Mouse (Mus musculus) ES-E14 (cell line): Measurements from ENCODE around the gene Grin2b. TPM values are rescaled to one million over a fixed set of nuclear protein-coding genes. Genes with fewer than 3 reads are reported as not detected.

Experiments
- DNase-seq: peaks from one replicate; pipeline ENCODE4 v3.0.0-alpha.2; 2013; ENCODE audit warnings: low read depth, low spot score
- H3K27ac ChIP-seq: 2 replicates; pipeline ENCODE4 v1.5.1; 2012; ENCODE audit warnings: low read depth, mild to moderate bottlenecking, low read length, moderate library complexity, mixed read lengths; ENCODE audit not compliant: poor library complexity, insufficient read depth, severe bottlenecking
- H3K36me3 ChIP-seq: 2 replicates; pipeline ENCODE4 v1.6.1; 2012; ENCODE audit warnings: mild to moderate bottlenecking, low read length, moderate library complexity, mixed read lengths; ENCODE audit not compliant: control insufficient read depth, poor library complexity, insufficient read depth, severe bottlenecking
- H3K4me1 ChIP-seq, 2 experiments: fragments of 150-350 bp in 1 of 2; sonication (generic) in 1 of 2; 2 replicates each; pipeline ENCODE4 v1.6.1; 2012; ENCODE audit warnings: low read length in 2 of 2, mild to moderate bottlenecking in 1 of 2, mixed read lengths in 1 of 2; ENCODE audit not compliant: control insufficient read depth in 2 of 2, insufficient read depth in 2 of 2, poor library complexity in 1 of 2
- H3K4me3 ChIP-seq, 2 experiments: fragments of 150-350 bp in 1 of 2; sonication (generic) in 1 of 2; 2 replicates each; pipeline ENCODE4 v1.5.1; 2012; ENCODE audit warnings: low read length in 2 of 2, low read depth in 1 of 2, mild to moderate bottlenecking in 1 of 2, mixed read lengths in 1 of 2; ENCODE audit not compliant: insufficient read depth in 1 of 2, poor library complexity in 1 of 2, severe bottlenecking in 1 of 2
- H3K9ac ChIP-seq: 2 replicates; pipeline ENCODE4 v1.6.1; 2012; ENCODE audit warnings: low read depth, mild to moderate bottlenecking, low read length, mixed read lengths; ENCODE audit not compliant: poor library complexity, insufficient read depth, severe bottlenecking
- H3K9me3 ChIP-seq: fragments of 150-350 bp; sonication (generic); 2 replicates; pipeline ENCODE4 v1.6.1; 2012; ENCODE audit warnings: low read depth, mild to moderate bottlenecking, low read length; ENCODE audit not compliant: control insufficient read depth, insufficient read depth
- CHD2 ChIP-seq: IDR thresholded peaks from 2 replicates; pipeline ENCODE4 v1.6.1; 2014; ENCODE audit warnings: mild to moderate bottlenecking, low read depth, low read length, inconsistent platforms
- HCFC1 ChIP-seq: IDR thresholded peaks from 2 replicates; pipeline ENCODE4 v1.6.1; 2012; ENCODE audit warnings: low read length, inconsistent platforms, borderline replicate concordance; ENCODE audit not compliant: insufficient read depth
- MAFK ChIP-seq: IDR thresholded peaks from 2 replicates; pipeline ENCODE4 v1.6.1; 2014; ENCODE audit warnings: mild to moderate bottlenecking, low read depth, low read length, inconsistent platforms; ENCODE audit not compliant: insufficient read depth
- ZC3H11A ChIP-seq: IDR thresholded peaks from 2 replicates; pipeline ENCODE4 v1.6.1; 2012; ENCODE audit warnings: low read depth, mild to moderate bottlenecking, inconsistent platforms, low read length, borderline replicate concordance
- ZNF384 ChIP-seq: IDR thresholded peaks from 2 replicates; pipeline ENCODE4 v1.6.1; 2012; ENCODE audit warnings: low read depth, low read length, inconsistent platforms
- in situ Hi-C, 2 experiments: fragments of 600-800 bp; cut with MboI; formaldehyde crosslinking; loops; one replicate each; pipeline ENCODE4 v1.15.1; 2025; ENCODE audit warnings: low sequenced_read_pairs in 2 of 2, inconsistent platforms in 1 of 2; ENCODE audit not compliant: unreplicated experiment in 2 of 2
- total RNA-seq: library from RNA; depleted of rRNA; stranded (reverse); fragments of 300-350 nt; gene quantifications from 2 replicates; pipeline ENCODE4 v1.2.3, GENCODE M21; 2012

Gene Grin2b
- total RNA-seq, 1 experiment: 1.2 TPM

DNA sequence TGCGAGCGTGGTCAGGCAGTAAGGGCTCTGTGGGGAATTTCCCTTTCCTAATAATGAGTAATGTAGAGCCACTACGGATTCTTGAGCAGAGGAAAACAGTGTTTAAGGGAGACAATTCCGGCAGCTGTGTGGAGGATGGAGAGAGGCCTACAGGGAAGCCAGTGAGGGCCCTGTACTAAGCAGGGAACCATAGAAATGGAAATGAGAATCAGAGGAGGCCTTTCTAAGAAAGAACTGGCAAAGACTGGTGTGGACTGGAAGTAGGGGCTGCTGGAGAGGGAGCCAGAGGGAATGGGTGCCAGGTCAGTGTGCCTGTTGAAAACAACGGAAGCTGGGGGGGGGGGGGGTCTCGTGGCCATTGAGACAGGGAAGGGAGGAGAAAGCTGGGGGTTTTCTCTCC, 23.2 kb downstream of the Grin2b start:
- H3K36me3 ChIP-seq: no peaks in the 10 kb centered on the region
- H3K4me1 ChIP-seq: peaks cover 0 to 3% of the 10 kb centered on the region in 2 experiments; a peak in 2 of 4 replicates
- TF ChIP-seq MAFK: no peak
- TF ChIP-seq ZNF384: no peak
- no peak for TF ChIP-seq CHD2
- no peak for TF ChIP-seq HCFC1
- no peak for TF ChIP-seq ZC3H11A
- H3K9ac ChIP-seq: no peak overlapping the region
- 0 out of 2 replicates have a peak overlapping the region, but pooled peaks have one; percentile 18 for H3K27ac ChIP-seq
- peak; percentile 56 for DNase-seq
- H3K4me3 ChIP-seq: no peak overlapping the region
- in situ Hi-C loops: no loop called here
- no peaks in the 10 kb centered on the region for H3K9me3 ChIP-seq

DNA sequence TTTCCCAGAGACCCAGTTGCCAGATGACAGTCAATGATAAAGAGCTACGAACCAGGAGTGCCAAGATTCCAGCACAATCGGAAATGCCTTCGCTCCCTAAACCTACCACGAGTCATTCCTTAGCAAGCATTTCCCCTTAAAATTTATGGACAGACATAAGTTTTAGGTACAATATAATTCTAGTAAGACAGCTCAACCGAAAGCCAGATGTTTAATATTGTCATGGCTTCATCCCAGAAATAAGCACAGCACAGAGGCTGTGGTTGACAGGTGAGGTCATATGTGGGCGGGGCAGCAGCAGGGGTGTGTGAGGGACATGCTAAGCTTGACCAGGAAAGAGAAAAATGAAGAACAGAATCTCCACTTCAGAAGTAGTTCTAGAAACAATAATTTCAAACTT, 33.3 kb downstream of the Grin2b start:
- H3K4me3 ChIP-seq: no peak overlapping the region
- no peak overlapping the region for H3K9ac ChIP-seq
- no peak for DNase-seq
- H3K36me3 ChIP-seq: no peaks in the 10 kb centered on the region
- in situ Hi-C loops: no loop called here
- TF ChIP-seq ZC3H11A (no peak), CHD2 (no peak), ZNF384 (no peak), HCFC1 (no peak), MAFK (no peak)
- H3K4me1 ChIP-seq: no peaks in the 10 kb centered on the region
- H3K27ac ChIP-seq: no peak overlapping the region
- no peaks in the 10 kb centered on the region for H3K9me3 ChIP-seq

DNA sequence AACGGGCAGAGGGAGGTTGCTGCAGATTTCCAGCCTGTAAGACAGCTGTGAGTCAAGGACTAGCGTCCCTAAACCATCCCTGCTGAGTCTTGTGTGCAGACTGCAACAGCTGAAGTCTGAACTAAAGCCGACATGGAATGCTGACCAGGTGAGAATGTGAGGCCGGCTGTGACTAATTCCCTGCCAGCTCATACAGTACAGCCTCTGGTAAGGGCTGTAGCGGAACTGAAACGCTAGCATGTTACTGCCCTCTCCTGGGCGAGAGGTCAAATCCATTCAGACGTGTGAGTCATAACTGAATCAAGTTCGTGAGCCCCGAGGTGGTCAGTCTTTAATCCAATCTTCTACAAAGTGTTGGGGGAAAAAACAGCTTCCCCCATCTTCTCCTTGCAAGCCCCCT, 42.9 kb downstream of the Grin2b start:
- in situ Hi-C loops: no loop called here
- DNase-seq: no peak
- Histone ChIP-seq H3K36me3 (no peaks in the 10 kb centered on the region), H3K27ac (no peak overlapping the region), H3K4me3 (no peak overlapping the region), H3K9ac (no peak overlapping the region), H3K9me3 (no peaks in the 10 kb centered on the region), H3K4me1 (no peaks in the 10 kb centered on the region)
- TF ChIP-seq CHD2 (no peak), MAFK (no peak), ZNF384 (no peak), ZC3H11A (0 out of 2 replicates have a peak, but pooled peaks have one; percentile 7)

DNA sequence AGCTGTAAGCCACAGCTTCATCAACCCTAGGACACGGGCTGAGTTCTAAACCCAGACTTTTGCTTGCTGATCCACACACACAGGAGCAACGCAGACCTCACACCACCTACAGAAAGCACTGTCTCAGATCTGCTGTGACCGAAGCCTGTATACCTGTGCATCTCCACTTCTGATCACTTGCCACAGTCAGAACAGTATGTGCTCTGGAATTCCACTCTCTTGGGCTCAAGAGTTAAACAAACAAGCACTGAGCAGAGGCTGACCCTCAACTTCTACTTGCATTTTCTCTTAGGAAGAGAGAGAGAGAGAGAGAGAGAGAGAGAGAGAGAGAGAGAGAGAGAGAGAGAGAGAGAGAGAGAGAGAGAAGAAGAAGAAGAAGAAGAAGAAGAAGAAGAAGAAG, 50.7 kb downstream of the Grin2b start:
- no peak overlapping the region for H3K27ac ChIP-seq
- H3K36me3 ChIP-seq: no peaks in the 10 kb centered on the region
- H3K9me3 ChIP-seq: no peaks in the 10 kb centered on the region
- H3K4me1 ChIP-seq: no peaks in the 10 kb centered on the region
- DNase-seq: no peak
- TF ChIP-seq ZC3H11A: no peak
- TF ChIP-seq CHD2: no peak
- no peak for TF ChIP-seq HCFC1
- TF ChIP-seq MAFK: no peak
- no peak for TF ChIP-seq ZNF384
- in situ Hi-C loops: no loop called here
- no peak overlapping the region for H3K9ac ChIP-seq
- H3K4me3 ChIP-seq: no peak overlapping the region

DNA sequence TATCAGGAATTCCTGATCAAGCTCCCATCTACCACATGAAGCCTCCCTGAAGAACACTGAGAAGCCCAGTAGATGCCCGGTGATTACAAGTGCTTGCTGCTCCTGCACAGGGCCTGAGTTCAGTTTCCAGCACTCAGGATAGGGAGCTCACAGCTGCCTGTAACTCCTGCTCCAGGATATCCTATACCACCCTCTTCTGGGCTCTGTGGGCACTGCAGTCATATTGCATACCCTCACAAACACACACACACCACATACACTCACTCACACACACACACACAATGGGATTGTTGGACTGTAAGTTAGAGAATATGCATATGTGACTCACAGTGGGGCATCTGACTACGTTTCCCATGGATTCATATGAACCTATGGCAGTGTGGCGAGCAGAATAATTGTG, 55.9 kb downstream of the Grin2b start:
- H3K4me3 ChIP-seq: no peak overlapping the region
- TF ChIP-seq ZNF384 (no peak), ZC3H11A (peak; percentile 43; the same call in 1 of the 2 replicates)
- no peaks in the 10 kb centered on the region for H3K36me3 ChIP-seq
- H3K9me3 ChIP-seq: no peaks in the 10 kb centered on the region
- no peaks in the 10 kb centered on the region for H3K4me1 ChIP-seq
- DNase-seq: peak; percentile 21
- in situ Hi-C loops: no loop called here
- H3K9ac ChIP-seq: no peak overlapping the region
- H3K27ac ChIP-seq: no peak overlapping the region
